Mouse (Mus musculus) CH12.LX (cell line): ENCODE data around the gene Oas1d. TPM values are rescaled to one million over a fixed set of nuclear protein-coding genes. Genes with fewer than 3 reads are reported as not detected.
"Not testable (repeated sequence)": the region's sequence is repeated elsewhere in the genome, so short reads cannot be mapped to it uniquely, and the experiment has no call there.

Source experiments
- DNase-seq: peaks from one replicate; pipeline ENCODE4 v3.0.0-alpha.2; 2013; ENCODE audit errors: extremely low read depth
- H3K27ac ChIP-seq: 2 replicates; pipeline ENCODE4 v1.5.1; 2012; ENCODE audit warnings: low read depth, mild to moderate bottlenecking, control low read depth, moderate library complexity; ENCODE audit not compliant: insufficient read depth
- H3K27me3 ChIP-seq: replicated peaks from 2 replicates; pipeline ENCODE3; 2012; ENCODE audit warnings: inconsistent platforms
- H3K36me3 ChIP-seq, 2 experiments: replicated peaks in 1 of 2; 2 replicates each; pipeline versions ENCODE3 to v1.6.1; 2012; ENCODE audit warnings: inconsistent platforms in 1 of 2, low read length in 1 of 2, mild to moderate bottlenecking in 1 of 2, mixed read lengths in 1 of 2, moderate library complexity in 1 of 2; ENCODE audit not compliant: control insufficient read depth in 1 of 2, insufficient read depth in 1 of 2
- H3K4me1 ChIP-seq, 2 experiments: 2 replicates each; pipeline ENCODE4 v1.6.1; 2012; ENCODE audit warnings: inconsistent platforms in 1 of 2, moderate library complexity in 1 of 2; ENCODE audit not compliant: insufficient read depth in 2 of 2, control insufficient read depth in 1 of 2
- H3K4me2 ChIP-seq: 2 replicates; pipeline ENCODE4 v1.6.1; 2012; ENCODE audit warnings: low read depth, mild to moderate bottlenecking, control low read depth; ENCODE audit not compliant: poor library complexity, insufficient read depth, severe bottlenecking
- H3K4me3 ChIP-seq, 3 experiments: fragments of 150-350 bp in 1 of 3; sonication (generic) in 1 of 3; replicated peaks in 1 of 3; 2 replicates each; pipeline versions ENCODE3 to v1.5.1; 2011 to 2012; ENCODE audit warnings: low read depth in 2 of 3, low read length in 2 of 3, mild to moderate bottlenecking in 2 of 3, moderate library complexity in 2 of 3, control low read depth in 1 of 3, improper control_type of control experiment in 1 of 3, inconsistent platforms in 1 of 3, mixed read lengths in 1 of 3; ENCODE audit not compliant: poor library complexity in 1 of 3
- H3K79me2 ChIP-seq: replicated peaks from 2 replicates; pipeline ENCODE4 v1.6.1; 2012; ENCODE audit warnings: mild to moderate bottlenecking, moderate library complexity; ENCODE audit not compliant: control insufficient read depth, poor library complexity, insufficient read depth, severe bottlenecking; ENCODE audit errors: extremely low read depth
- H3K9ac ChIP-seq: 2 replicates; pipeline ENCODE4 v1.6.1; 2012; ENCODE audit warnings: low read depth, mild to moderate bottlenecking, control low read depth, moderate library complexity; ENCODE audit not compliant: insufficient read depth
- H3K9me3 ChIP-seq: replicated peaks from 2 replicates; pipeline ENCODE3; 2012; ENCODE audit warnings: low read length, inconsistent platforms, mixed read lengths
- CHD2 ChIP-seq: IDR thresholded peaks from 2 replicates; pipeline ENCODE4 v1.6.1; 2011; ENCODE audit warnings: low read length, improper control_type of control experiment
- EP300 ChIP-seq: IDR thresholded peaks from 2 replicates; pipeline ENCODE4 v1.6.1; 2011; ENCODE audit warnings: low read length, improper control_type of control experiment
- GABPA ChIP-seq: IDR thresholded peaks from 2 replicates; pipeline ENCODE4 v1.6.1; 2012; ENCODE audit warnings: low read depth, low read length, improper control_type of control experiment, inconsistent platforms; ENCODE audit not compliant: insufficient replicate concordance
- HCFC1 ChIP-seq: IDR thresholded peaks from 2 replicates; pipeline ENCODE4 v1.6.1; 2012; ENCODE audit warnings: low read depth, mild to moderate bottlenecking, inconsistent platforms, low read length, improper control_type of control experiment
- JUN ChIP-seq: IDR thresholded peaks from 2 replicates; pipeline ENCODE4 v1.6.1; 2011; ENCODE audit warnings: low read depth, mild to moderate bottlenecking, low read length, improper control_type of control experiment, moderate library complexity; ENCODE audit not compliant: insufficient read depth
- JUND ChIP-seq: conservative IDR thresholded peaks from 2 replicates; pipeline ENCODE4 v1.6.1; 2011; ENCODE audit warnings: low read depth, low read length, improper control_type of control experiment
- KAT2A ChIP-seq: IDR thresholded peaks from 2 replicates; pipeline ENCODE4 v1.6.1; 2012; ENCODE audit warnings: low read length, improper control_type of control experiment, inconsistent platforms; ENCODE audit not compliant: insufficient replicate concordance
- PAX5 ChIP-seq: IDR thresholded peaks from 2 replicates; pipeline ENCODE4 v1.6.1; 2012; ENCODE audit warnings: low read length, inconsistent platforms, mixed read lengths
- POLR2AphosphoS2 ChIP-seq: IDR thresholded peaks from 2 replicates; pipeline ENCODE4 v1.6.1; 2011; ENCODE audit warnings: low read depth, low read length, improper control_type of control experiment
- SIN3A ChIP-seq: IDR thresholded peaks from 2 replicates; pipeline ENCODE4 v1.6.1; 2012; ENCODE audit warnings: low read length, improper control_type of control experiment, inconsistent platforms
- SMC3 ChIP-seq: IDR thresholded peaks from 2 replicates; pipeline ENCODE4 v1.6.1; 2011; ENCODE audit warnings: low read depth, low read length, improper control_type of control experiment
- TCF12 ChIP-seq: IDR thresholded peaks from 2 replicates; pipeline ENCODE4 v1.6.1; 2014; ENCODE audit warnings: low read depth, mild to moderate bottlenecking, inconsistent platforms, low read length, improper control_type of control experiment
- ZC3H11A ChIP-seq: IDR thresholded peaks from 2 replicates; pipeline ENCODE4 v1.6.1; 2012; ENCODE audit warnings: low read depth, mild to moderate bottlenecking, inconsistent platforms, low read length, improper control_type of control experiment
- dilution Hi-C: fragments of 300-500 bp; cut with MboI; formaldehyde crosslinking; loops from 2 replicates; pipeline ENCODE4 v1.14.3; 2020; ENCODE audit warnings: low sequenced_read_pairs; ENCODE audit not compliant: extremely low pct_unique_long_range_greater_than_20kb, extremely low pct_ligation_motif_present
- in situ Hi-C: fragments of 300-500 bp; cut with MboI; formaldehyde crosslinking; loops from 3 replicates; pipeline ENCODE4 v1.14.3; 2019; ENCODE audit warnings: low sequenced_read_pairs, low pct_ligation_motif_present, low pct_unique_long_range_greater_than_20kb, mixed read lengths
- polyA plus RNA-seq: library from polyadenylated mRNA; unstranded; fragments of >175 nt; gene quantifications from 2 replicates; pipeline ENCODE4 v1.2.1, GENCODE M21; 2012; ENCODE audit warnings: low read depth; ENCODE audit not compliant: insufficient read length
- total RNA-seq, 2 experiments: library from RNA; depleted of rRNA; stranded (reverse); fragments of 300-350 nt in 1 of 2; fragments of >200 nt in 1 of 2; gene quantifications; 2 replicates each; pipeline ENCODE4 v1.2.3; 2012 to 2014

Oas1d gene
- total and polyA plus RNA-seq, 3 experiments, result not detected

DNA sequence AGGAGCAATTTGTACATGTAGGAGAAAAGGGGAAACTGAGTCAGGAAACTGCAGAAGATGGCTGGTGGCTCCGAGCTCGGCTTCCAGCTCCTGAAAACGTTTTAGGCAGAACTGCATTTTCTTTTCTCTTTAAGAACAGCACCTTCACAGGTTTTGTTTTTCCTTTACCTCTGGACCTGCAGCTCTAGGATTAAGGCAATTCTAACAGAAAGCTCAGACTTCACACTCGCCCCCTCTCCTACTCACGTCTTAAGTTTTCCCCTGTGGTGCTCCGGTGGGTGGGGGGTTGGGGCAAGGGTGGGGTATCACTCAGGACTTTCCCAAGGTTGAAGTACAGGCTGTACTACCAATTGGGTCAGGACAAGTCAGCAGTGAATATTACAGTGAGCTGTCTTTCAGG lies 26.5 kb upstream of the Oas1d start:
- Histone ChIP-seq H3K4me3 (no peak overlapping the region), H3K27me3 (peaks cover 4% of the 10 kb centered on the region), H3K9me3 (peaks cover 6% of the 10 kb centered on the region), H3K27ac (no peak overlapping the region), H3K79me2 (no peaks in the 10 kb centered on the region), H3K4me1 (no peaks in the 10 kb centered on the region), H3K36me3 (no peaks in the 10 kb centered on the region), H3K4me2 (no peak overlapping the region), H3K9ac (no peak overlapping the region)
- TF ChIP-seq ZC3H11A (no peak), GABPA (no peak), JUND (no peak), KAT2A (no peak), SMC3 (no peak), CHD2 (no peak), PAX5 (no peak)
- no peak for DNase-seq
- in situ Hi-C loops (no loop called here), dilution Hi-C loops (no loop called here)

GRCm38 (mm10) chr5:120888294-120888815 lies 26.0 kb upstream of the Oas1d start:
- dilution Hi-C loops, H3K27ac ChIP-seq, in situ Hi-C loops, H3K9ac ChIP-seq, H3K79me2 ChIP-seq, H3K36me3 ChIP-seq, H3K27me3 ChIP-seq, H3K9me3 ChIP-seq, H3K4me1 ChIP-seq: not testable (repeated sequence)
- Histone ChIP-seq H3K4me3 (peak overlapping the region in 1 of 3 experiments; percentile 49), H3K4me2 (0 out of 2 replicates have a peak overlapping the region, but pooled peaks have one; percentile 29)
- DNase-seq, result peak; percentile 17

GRCm38 (mm10) chr5:120890026-120890425 lies 24.3 kb upstream of the Oas1d start:
- H3K27me3 ChIP-seq, result peaks cover 4% of the 10 kb centered on the region
- no peaks in the 10 kb centered on the region for H3K79me2 ChIP-seq
- no peak for DNase-seq
- TF ChIP-seq HCFC1 (no peak), JUN (no peak), TCF12 (no peak), SIN3A (no peak), EP300 (no peak), POLR2AphosphoS2 (no peak), GABPA (no peak)
- TF ChIP-seq, all 38 proteins: peak for 0
- in situ Hi-C loops (no loop called here), dilution Hi-C loops (no loop called here)
- Histone ChIP-seq H3K9ac (no peak overlapping the region), H3K4me3 (no peak overlapping the region), H3K4me2 (no peak overlapping the region), H3K9me3 (peaks cover 8% of the 10 kb centered on the region), H3K4me1 (no peaks in the 10 kb centered on the region), H3K27ac (no peak overlapping the region), H3K36me3 (no peaks in the 10 kb centered on the region)
